ENCODE assay signal across 36 mouse cellular contexts in genomic region chr1:169889250-169889649, GRCm38 (mm10). TPM values are rescaled to one million over a fixed set of nuclear protein-coding genes. Genes with fewer than 3 reads are reported as not detected.
"Had no signal": no experiment of that assay in that cellular context is flagged by ENCODE, and none has a peak within 500 bp of the region (broad histone marks: within the 10 kb centered on the region; RNA-seq: fewer than 3 reads in every experiment).

No protein-coding gene starts in this region.

- ATAC-seq: liver, embryonic 12.5 days; liver, postnatal 0 days; midbrain, embryonic 13.5 days; midbrain, embryonic 15.5 days; midbrain, embryonic 16.5 days had no signal

- H3K9me3 ChIP-seq: limb, embryonic 10.5 days; limb, embryonic 12.5 days; limb, embryonic 15.5 days; liver, embryonic 12.5 days; liver, embryonic 13.5 days; liver, embryonic 15.5 days; lung, embryonic 15.5 days; midbrain, embryonic 10.5 days; midbrain, embryonic 15.5 days; neural tube, embryonic 12.5 days had no signal

- H3K4me3 ChIP-seq: left cerebral cortex, adult 2 months; limb, embryonic 10.5 days; limb, embryonic 12.5 days; limb, embryonic 13.5 days; limb, embryonic 15.5 days; liver, embryonic 12.5 days; liver, embryonic 13.5 days; liver, embryonic 15.5 days; lung, embryonic 15.5 days; megakaryocyte, embryonic 14.5 days; midbrain, embryonic 10.5 days; midbrain, embryonic 12.5 days; midbrain, embryonic 13.5 days; midbrain, embryonic 15.5 days; myocyte; neural tube, embryonic 12.5 days; neural tube, embryonic 13.5 days had no signal

- H3K4me2 ChIP-seq: limb, embryonic 12.5 days; limb, embryonic 13.5 days; limb, embryonic 15.5 days; liver, embryonic 11.5 days; liver, embryonic 12.5 days; liver, embryonic 13.5 days; liver, embryonic 15.5 days; lung, embryonic 15.5 days; midbrain, embryonic 11.5 days; midbrain, embryonic 12.5 days; midbrain, embryonic 13.5 days; midbrain, embryonic 15.5 days; neural tube, embryonic 12.5 days; neural tube, embryonic 13.5 days had no signal

- H3K27ac ChIP-seq: left cerebral cortex, adult 2 months; limb, embryonic 10.5 days; limb, embryonic 12.5 days; limb, embryonic 13.5 days; limb, embryonic 15.5 days; liver, embryonic 12.5 days; liver, embryonic 13.5 days; liver, embryonic 14.5 days; liver, embryonic 15.5 days; lung, embryonic 15.5 days; macrophage; midbrain, embryonic 10.5 days; midbrain, embryonic 12.5 days; midbrain, embryonic 13.5 days; midbrain, embryonic 15.5 days; neural tube, embryonic 12.5 days; neural tube, embryonic 13.5 days had no signal

- H3K36me3 ChIP-seq: limb, embryonic 10.5 days; limb, embryonic 12.5 days; limb, embryonic 13.5 days; limb, embryonic 15.5 days; liver, embryonic 12.5 days; liver, embryonic 13.5 days; liver, embryonic 15.5 days; lung, embryonic 15.5 days; midbrain, embryonic 10.5 days; midbrain, embryonic 12.5 days; midbrain, embryonic 13.5 days; midbrain, embryonic 15.5 days; neural tube, embryonic 12.5 days; neural tube, embryonic 13.5 days had no signal

- H3K9ac ChIP-seq: limb, embryonic 12.5 days; limb, embryonic 13.5 days; limb, embryonic 15.5 days; liver, embryonic 12.5 days; liver, embryonic 13.5 days; liver, embryonic 14.5 days; liver, embryonic 15.5 days; liver, postnatal 0 days; lung, embryonic 15.5 days; midbrain, embryonic 12.5 days; midbrain, embryonic 13.5 days; midbrain, embryonic 15.5 days; neural tube, embryonic 12.5 days; neural tube, embryonic 13.5 days had no signal

- DNase-seq: left cerebral cortex, postnatal 4 days; liver; liver, embryonic 13.5 days; liver, postnatal 0 days; lung, adult 2 months; lung, postnatal 10 days; lung, postnatal 14 days; lung, postnatal 36 days; midbrain, embryonic 14.5 days had no signal

- H3K27me3 ChIP-seq: limb, embryonic 12.5 days; limb, embryonic 13.5 days; limb, embryonic 15.5 days; liver, embryonic 12.5 days; liver, embryonic 13.5 days; liver, embryonic 15.5 days; lung, embryonic 15.5 days; megakaryocyte, embryonic 14.5 days; midbrain, embryonic 12.5 days; midbrain, embryonic 13.5 days; midbrain, embryonic 15.5 days; neural tube, embryonic 12.5 days; neural tube, embryonic 13.5 days had no signal

- H3K4me1 ChIP-seq: limb, embryonic 10.5 days; limb, embryonic 12.5 days; limb, embryonic 13.5 days; limb, embryonic 15.5 days; liver, embryonic 12.5 days; liver, embryonic 13.5 days; liver, embryonic 15.5 days; lung, embryonic 15.5 days; megakaryocyte, embryonic 14.5 days; midbrain, embryonic 10.5 days; midbrain, embryonic 12.5 days; midbrain, embryonic 13.5 days; midbrain, embryonic 15.5 days; neural tube, embryonic 12.5 days; neural tube, embryonic 13.5 days had no signal

RNA-seq across cellular contexts. Expression of gene Ccdc190, which starts 39.2 kb away (rescaled TPM):
- total RNA-seq: liver, adult 2 months; megakaryocyte progenitor cell, adult 5-6 weeks; megakaryocyte, adult 5-6 weeks; monocyte, adult 5-6 weeks had no signal
- polyA plus RNA-seq: limb, embryonic 10.5 days; limb, embryonic 11.5 days; limb, embryonic 12.5 days; liver, adult 2 months; liver, embryonic 11.5 days; liver, embryonic 12.5 days; liver, embryonic 13.5 days; liver, embryonic 14.5 days; liver, embryonic 15.5 days; liver, embryonic 16.5 days; liver, postnatal 0 days; lung, embryonic 15.5 days; macrophage; myocyte had no signal
